Mouse (Mus musculus): ENCODE data around the gene Aff3.

Aff3 gene

DNA sequence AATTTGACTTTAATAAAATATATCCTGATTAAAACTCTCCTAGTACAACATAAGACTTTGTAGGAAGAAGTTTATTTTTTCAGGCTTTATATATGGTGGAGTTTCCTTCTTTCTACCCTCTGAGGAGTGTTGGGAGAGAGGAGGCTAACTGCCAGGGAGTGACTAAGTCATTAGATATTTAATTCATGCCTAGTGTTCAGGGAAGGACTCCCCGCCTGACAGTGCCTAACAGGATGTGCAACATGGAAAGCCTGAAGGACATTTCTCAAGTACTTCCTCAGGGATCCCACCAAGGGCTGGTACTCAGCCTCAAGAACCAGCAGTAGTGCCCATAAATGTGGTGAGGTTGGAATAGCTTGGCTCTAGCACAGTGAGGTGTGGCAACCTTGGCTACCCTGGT is 378.2 kb downstream of the Aff3 start:
- DNase-seq (ENCODE audit: low spot score in 2 of 2) = no peak

DNA sequence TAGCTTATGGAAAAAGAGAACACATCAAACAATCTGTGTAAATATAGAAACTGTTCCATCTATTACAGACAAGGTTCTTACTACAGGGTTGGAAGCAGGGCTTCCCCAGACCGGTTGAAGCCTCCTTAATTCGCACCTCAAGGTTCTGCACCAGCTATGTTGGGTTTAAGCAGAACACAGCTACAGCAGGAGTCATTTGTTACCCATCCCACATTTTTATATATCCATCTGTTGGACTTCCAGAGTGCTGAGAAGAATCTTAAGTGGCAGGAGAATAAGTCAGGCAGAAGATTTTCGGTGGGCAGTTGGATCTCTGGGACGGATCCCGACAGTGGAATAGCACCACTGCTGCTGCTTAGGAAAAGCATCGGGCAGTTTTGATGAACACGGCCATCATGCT is 384.2 kb downstream of the Aff3 start:
- no peak for DNase-seq (ENCODE audit: low spot score in 2 of 2)

DNA sequence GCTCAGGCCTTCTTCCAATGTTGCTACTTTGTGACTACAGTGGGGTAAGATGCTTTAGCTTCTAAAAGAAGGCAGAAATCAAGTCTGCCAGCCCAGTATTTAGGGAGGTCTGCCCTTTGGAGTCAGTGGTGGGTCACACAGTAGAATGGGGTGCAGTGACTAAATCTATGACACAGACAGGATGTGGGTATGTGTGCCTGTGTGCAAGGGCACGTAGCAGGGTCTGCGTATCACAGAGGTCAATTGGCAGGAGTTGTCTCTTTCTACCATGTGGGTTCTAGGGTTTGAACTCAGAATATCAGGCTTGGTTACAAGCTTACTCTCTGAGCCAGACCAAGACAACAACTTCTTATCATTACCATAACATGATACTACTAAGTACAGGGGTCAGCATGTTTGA is 393.4 kb downstream of the Aff3 start:
- no peak for DNase-seq (ENCODE audit: low spot score in 2 of 2)

DNA sequence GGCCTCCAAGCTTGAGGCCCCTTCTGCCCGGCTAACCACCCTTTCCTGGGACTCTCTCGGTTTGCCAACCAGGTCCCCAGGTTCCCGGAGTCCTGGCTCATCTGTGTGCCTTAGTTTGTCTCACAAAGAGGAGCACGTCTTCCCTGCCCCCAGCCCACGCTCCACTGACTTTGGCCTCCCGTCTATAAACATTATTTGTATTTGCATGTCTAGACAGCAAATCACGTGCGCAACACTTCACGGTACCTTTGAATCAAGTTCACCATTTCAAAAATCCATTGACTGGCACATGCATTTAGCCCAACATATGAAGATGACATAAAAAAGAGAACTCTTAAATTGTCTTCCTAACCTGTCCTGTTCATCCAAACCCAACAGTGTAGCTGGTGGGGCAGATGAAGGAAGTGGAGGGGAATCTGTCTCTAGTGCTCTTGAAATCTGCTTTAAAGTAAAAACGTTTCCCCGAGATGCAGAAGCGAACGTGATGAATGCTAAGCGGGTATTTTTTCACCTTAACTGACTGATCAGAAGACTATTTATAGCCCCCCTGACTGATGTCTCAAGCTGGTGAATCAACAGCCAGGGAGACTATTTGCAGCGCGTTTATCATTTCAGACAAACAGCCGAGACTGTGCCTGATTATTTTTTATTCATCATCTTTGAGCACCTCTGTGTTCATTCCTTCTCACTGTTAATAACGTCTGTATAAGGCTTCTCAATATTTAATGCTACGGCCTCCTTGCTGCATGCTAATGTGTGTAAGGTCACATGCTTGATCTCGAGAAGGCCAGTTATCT is 396.3 kb downstream of the Aff3 start:
- no peak for DNase-seq (ENCODE audit: low spot score in 2 of 2)

DNA sequence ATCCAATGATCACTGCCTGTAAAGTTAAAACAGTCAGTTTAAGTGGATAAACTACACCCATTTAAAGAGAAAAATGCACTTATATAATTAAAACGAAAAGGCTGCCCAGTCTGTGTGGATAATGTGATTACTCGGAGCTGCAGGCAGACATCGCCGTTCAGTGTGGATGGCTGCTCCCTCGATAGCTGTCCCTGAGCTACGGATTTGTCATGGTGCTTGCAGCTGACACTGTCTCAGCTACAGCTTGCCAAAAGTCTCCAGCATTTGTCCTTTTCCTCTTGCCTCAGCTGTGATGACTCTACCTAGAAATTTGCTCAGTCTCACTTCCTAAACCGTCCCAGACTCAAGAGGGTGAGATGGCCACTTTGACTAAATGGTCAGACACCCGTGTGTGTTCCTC is 401.5 kb downstream of the Aff3 start:
- DNase-seq (ENCODE audit: low spot score in 2 of 2) = no peak

DNA sequence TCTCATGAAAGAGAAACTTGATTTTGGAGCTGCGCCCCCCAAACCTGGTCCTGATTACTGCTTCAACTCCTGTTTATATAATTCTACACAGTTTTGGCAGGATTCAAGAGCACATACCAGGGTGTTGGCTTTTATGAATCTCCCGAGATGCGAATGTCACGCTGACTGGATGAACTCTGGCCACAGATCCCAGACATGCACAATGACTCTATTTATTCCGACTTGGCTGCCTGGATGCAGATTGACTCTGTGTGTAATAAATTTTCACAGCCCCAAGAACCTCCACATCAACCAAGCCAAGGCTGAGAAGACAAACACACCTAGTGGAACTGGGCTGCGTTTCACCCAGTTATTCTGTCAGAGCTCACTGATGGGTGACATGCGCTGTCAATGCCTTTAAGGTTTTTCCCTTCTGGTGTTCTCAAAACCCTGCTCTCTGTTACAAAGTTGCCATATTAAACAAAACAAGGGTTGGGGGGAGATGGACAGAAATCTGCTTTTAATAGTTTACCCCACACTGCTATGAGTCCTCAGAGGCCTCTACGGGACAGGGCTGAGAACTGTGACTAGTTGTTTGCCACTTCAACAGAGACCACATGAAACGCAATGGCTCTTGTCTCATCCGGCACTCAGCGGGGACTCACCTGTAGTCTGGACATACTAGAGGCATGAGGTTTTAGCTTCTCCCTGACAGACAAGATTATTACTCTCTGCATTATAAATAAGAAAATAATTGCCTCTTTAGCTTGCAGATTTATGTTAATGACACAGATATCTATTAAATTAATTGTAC is 402.2 kb downstream of the Aff3 start:
- DNase-seq (ENCODE audit: low spot score in 2 of 2) = peak in 1 of 2 experiments; percentile 57

DNA sequence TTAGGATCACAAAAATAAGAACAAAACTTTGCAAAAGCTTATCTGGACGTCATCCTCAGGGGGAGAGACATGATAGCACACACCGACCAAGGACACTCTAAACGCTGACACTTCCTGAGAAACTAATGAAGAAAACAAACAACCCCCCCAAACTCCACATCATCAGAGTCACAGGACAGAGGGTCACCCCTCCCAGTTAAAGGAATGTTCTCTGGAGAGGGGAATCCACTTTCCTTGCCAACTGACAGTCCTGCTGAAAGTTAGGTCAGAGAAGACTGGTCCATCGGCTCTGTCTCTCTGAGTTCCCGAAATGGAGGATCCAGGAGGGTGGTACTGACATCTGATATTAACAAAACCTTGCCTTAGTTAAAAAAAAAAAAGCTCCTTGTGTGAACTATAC is 403.7 kb downstream of the Aff3 start:
- no peak for DNase-seq (ENCODE audit: low spot score in 2 of 2)

DNA sequence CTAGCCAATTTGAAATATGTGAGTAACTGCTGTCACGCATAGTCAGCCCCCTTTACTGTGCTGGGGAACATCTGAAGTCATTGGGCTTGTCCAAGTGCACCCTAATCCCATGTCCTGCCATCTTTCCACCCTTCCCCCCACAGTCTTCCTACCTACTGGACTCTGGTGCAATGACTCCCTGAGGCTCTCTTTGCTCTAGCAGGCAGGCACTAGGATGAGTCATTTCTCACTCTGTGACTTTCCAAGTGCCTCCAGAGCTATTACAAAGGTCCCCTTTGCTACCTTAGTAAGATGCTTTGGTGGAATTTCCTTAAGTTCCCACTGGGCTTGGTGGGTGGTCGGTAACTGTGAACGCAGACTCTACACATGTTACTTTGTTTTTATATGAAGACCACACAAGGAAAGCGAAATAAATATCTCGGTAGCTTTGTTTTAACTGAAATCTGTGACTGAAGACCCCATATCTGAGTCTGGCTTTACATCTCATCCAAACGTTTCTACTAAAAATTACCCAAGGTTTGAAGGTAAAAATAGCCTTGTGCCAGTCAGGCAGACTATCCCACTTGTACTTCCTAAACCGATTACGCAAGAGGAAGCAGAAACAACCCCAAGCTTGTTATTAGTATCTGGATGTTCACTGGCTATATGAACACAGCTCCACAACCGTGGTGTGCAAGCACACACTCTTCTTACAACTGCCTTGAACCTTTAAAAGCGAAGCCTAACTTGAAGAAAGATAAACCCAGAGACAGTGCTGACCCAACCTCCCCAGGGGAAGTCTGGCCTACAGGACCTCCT is 405.0 kb downstream of the Aff3 start:
- no peak for DNase-seq (ENCODE audit: low spot score in 2 of 2)

DNA sequence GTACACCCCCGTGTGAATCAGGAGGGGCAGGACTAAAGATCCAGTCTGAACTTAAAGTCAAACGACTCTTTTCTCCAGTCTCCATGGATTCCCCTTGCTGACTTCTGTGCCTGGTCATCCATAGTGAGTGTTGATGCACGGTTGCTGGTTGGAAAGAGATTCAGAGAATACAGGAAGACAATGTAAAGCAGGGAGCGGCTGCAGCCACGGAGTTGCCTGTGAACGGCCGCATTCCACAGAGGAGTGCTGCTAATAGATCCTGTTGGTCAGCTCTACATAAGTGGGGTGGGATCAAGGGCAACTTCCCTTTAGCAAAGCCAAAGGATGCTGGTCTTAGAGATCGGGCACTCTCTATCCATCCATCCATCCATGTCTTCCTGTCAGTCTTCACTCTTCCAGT is 410.3 kb downstream of the Aff3 start:
- no peak for DNase-seq (ENCODE audit: low spot score in 2 of 2)

DNA sequence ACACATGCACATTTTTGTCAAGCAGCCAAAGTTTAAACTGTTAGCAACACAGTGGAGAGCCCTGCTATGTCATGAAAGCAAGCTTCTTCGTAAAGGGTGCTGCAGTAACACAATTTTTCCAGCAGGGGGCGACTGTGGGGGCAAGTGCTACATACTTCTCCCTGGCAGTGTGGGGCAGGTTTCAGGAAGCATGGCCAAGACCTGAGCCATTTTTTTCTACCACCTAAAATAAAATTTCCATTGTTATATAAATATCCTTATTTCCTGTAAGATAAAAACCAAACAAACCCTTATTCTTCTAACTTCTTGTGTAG is 412.0 kb downstream of the Aff3 start:
- no peak for DNase-seq (ENCODE audit: low spot score in 2 of 2)

DNA sequence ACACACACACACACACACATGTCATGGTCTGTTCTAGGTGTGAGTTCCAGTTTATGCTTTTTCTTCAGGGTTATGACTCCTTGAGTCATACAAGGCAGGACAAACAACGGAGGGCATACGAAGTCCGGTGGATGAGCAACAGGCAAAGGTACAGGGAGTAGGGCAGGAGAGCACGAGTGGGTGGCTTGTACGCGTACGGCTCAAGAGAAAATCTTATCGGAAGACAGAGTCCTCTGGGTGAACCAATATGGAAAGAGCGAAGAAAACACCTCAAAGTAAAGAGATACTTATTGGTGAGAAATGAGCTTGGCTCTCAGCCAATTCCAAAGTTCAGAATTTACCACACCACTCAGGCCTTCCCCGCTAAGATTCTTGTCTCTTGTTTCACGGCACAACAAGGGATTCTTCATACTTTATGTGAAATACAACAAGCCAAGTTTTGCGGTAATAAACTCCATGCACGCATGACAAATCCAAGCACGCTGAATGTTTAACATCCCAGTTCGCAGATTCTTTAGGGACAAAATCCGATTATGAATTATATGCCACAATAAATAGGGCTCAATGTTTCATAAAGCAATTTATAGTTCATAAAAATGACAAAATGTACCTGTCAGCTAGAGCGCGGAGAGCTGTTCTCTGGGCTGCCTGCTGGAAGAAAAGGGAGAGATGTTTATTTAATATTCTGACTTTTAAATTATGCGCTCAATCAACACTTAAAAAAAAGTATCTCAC is 412.6 kb downstream of the Aff3 start:
- no peak for DNase-seq (ENCODE audit: low spot score in 2 of 2)

DNA sequence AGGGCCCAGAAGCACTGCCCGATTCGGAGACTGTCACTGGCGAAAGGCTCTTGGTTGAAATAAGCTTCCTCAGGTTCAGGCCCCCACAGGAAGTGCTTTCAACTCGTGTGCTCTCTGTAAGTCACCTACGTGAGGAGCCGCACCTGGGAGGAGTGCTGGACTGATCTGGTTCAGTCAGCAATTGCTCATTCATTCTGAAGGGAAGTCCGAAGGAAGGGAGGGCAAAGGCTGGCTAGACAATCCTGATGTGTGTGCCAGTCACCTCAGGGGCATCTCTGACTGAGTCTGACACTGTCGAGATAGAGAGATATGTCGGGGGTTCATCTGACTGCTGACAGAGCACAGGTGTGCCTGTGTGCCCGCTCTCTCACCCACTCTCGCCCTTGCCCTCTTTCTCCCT is 413.3 kb downstream of the Aff3 start:
- DNase-seq (ENCODE audit: low spot score in 2 of 2) = no peak

DNA sequence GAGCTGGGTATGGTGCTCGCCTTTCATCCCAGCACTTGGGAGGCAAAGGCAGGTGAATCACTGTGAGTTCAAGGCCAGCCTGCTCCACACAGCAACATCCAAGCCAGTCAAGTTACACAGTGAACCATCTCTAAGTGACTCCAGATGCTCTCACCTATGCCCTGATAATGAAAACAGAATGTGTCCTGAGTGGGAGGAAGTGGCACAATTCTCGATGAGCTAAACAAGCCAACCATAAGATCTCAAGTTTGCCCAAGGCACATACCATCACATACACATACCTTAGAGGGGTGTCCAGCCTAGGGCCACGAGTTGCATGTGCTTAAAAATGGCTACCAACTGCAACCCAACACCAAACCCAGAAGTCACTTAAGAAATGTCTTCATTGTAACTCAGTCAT is 414.5 kb downstream of the Aff3 start:
- no peak for DNase-seq (ENCODE audit: low spot score in 2 of 2)

DNA sequence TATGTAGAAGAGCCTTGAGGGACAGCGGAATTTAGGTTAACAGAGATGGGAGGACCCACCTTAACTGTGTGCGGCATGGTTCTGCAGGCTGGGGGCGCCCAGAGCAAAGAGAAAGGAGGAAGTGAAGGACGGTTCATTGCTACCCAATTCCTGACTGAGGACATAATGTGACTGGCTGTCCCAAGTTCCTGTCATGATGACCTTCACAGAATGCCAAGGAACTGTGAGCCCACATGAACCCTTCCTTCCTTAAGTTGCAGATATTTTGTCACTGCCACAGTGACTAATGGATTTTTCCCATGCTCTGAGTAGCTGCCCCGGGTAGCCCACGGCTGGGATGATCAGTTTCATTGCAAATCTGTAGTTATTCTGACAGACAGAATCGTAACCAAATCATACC is 415.2 kb downstream of the Aff3 start:
- DNase-seq (ENCODE audit: low spot score in 2 of 2) = no peak

DNA sequence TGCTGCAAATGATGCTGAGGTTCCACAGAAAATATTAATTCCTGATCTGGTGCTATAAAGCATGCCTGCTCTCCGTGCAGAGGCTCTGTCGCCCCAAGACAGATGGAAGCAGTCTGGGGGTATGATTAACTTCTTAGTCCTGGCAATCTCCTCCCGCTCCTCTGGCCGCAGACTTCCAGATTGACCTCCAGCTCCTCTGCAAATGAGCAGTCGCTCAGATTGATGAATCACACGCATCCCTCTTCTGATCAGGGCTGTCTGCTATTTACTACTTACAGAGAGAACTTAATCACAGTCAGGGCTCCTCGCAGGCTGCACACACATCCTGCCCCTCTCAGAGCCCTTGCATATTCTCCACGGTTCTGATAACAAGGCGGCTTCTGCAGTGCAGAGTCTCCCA is 416.7 kb downstream of the Aff3 start:
- DNase-seq (ENCODE audit: low spot score in 2 of 2) = no peak

DNA sequence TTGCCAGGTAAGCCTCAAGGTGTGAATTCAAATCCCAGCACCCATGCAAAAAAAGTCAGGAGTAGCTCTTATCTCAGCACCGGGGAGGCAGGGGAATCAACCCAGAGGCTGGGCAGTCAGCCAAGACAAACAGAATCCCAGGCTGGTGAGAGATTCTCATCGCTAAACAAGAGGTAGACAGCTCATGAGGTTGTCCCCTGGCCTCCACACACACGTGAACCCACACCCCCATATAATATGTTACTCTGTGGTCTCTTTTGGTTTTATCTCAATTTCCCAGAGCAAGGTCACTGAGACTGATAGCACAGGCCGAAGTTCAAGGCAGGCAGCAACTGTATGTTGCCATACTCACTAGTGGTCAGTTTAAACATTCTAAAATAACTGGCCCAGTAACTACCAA is 422.2 kb downstream of the Aff3 start:
- DNase-seq (ENCODE audit: low spot score in 2 of 2) = peak in 1 of 2 experiments; percentile 38

DNA sequence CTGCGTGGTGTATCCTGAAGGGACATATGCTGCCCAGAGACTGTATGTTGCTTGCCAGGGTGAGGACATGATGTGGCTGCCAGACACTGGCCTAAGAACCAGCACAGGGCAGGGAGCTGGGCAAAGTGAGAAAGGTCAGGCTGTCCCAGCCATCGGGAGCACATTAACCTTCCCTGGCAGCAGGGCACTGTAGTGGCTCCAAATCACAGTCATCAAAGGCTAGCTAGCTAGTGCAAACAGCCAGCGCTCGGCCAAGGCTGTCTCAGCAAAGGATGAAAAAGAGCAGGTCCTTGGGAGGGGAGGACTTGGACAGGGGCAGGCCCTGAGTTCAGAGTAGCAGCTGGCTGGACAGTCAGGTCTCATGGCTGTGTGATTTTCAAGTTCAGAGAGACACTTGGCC is 423.0 kb downstream of the Aff3 start:
- peak in 1 of 2 experiments; percentile 50 for DNase-seq (ENCODE audit: low spot score in 2 of 2)

DNA sequence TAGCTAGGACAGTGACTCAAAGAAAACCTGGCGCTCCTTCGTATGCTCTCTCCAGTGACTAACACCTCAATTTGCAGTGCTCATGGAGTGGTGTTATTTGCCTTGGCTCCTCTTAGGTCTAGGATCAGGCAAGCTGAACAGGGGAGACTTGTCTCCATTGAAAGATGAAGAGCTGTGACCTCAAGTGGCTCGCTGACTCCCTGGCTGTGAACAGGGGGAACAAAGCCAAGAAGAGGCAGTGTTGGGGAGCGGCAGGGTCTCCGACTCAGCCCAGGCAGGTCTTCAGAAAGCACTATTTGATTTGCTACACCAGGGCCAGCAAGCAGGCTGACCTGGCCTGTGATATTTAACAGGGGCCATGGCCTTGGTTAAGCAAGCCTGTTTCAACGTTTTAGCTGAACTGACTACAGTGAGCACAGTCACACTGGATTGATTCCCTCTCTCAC is 423.5 kb downstream of the Aff3 start:
- no peak for DNase-seq (ENCODE audit: low spot score in 2 of 2)

DNA sequence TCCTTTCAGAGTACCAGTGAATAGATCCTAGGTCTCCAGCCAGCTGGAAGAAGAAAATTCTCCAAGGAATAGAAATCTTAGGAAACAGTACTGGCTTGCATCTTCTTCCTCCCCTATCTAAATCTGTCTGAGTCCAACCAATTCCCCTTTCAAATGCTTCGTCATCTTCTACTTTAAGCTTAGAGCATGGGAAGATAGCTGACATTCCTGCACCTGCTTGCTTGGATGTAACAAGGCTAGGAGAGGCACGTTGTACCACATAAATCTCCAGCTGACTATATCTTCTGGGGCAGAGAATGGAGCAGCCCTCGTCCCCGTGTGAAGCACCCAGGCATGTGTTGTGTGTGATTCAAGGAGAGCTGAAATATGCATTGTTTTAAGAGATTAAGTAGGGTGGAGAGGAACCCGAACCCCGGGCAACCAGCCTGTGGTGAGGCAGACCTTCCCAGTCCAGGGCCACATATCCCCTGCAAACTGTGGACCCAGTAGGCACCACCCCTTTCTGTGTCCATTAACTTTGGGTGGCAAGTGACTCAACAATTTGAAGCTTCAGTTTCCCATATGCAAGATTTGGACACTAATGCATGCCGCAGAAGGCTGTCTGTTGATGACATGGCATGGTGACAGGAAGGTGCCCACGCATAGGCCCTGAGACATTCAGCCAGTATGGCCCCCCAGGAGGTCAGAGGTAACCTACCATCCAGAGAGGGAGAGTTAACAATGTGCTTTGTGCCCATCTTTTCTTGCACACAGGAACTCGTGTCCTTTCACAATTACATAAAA is 424.1 kb downstream of the Aff3 start:
- no peak for DNase-seq (ENCODE audit: low spot score in 2 of 2)

DNA sequence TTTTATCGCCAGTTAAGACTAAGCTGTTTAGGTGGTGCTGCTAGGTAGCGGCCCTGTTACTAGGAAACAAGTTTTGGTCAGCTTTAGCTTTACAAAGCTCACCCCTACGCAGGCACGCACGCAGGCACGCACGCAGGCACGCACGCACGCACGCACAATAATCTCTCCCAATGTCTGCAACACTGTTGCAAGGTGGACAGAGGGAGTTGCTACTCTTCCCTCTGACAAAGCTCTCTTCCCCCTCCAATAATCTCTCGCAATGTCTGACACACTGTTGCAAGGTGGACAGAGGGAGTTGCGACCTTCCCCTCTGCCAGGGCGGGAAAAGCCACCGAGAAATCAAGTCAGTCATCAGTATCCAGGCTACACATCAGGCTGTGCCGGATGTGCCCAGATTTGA is 425.2 kb downstream of the Aff3 start:
- no peak for DNase-seq (ENCODE audit: low spot score in 2 of 2)

DNA sequence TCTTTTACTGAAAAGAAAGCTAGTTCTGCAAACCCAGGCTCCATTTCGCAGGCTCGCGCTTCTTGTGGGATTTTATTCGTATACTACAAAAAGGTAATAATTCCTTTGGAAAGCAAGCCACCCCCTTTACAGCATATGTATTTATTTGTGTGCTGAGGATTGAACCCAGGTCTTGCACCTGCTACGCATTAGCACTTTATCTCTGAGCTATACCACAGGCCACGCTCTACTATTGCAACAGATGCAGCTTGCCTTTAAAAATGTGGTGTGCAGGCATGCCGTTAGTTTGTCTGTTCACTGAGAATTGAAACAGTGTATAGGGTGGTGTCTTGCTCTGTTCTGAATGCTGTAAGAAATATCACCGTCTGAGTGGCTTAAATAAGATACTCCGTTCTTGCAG is 426.9 kb downstream of the Aff3 start:
- DNase-seq (ENCODE audit: low spot score in 2 of 2) = no peak
